Mouse (Mus musculus) embryo, embryonic 10 days (tissue): ENCODE measurements around the gene Fzd1.
A peak's percentile ranks its signal among the peaks of the same experiment; 100 is the strongest.

ENCODE experiments used
- DNase-seq: peaks from one replicate; pipeline ENCODE4 v3.0.0-alpha.2; 2015; ENCODE audit warnings: low spot score

Gene Fzd1

GRCm38 (mm10) chr5:4757902-4758301, at the start of gene Fzd1:
Fzd1 (minus strand) TSS chr5:4758035.
- peak; percentile 98 for DNase-seq

GRCm38 (mm10) chr5:4805228-4805627, 47.4 kb upstream of the Fzd1 start:
- DNase-seq: no peak

- no peak for DNase-seq
These were observed 45.9 kb upstream of the Fzd1 start for GRCm38 (mm10) chr5:4803708-4804107.

- no peak for DNase-seq
These were observed 44.1 kb upstream of the Fzd1 start for GRCm38 (mm10) chr5:4801971-4802370.

- DNase-seq: no peak
These were observed 43.4 kb upstream of the Fzd1 start for GRCm38 (mm10) chr5:4801096-4801850.

DNA sequence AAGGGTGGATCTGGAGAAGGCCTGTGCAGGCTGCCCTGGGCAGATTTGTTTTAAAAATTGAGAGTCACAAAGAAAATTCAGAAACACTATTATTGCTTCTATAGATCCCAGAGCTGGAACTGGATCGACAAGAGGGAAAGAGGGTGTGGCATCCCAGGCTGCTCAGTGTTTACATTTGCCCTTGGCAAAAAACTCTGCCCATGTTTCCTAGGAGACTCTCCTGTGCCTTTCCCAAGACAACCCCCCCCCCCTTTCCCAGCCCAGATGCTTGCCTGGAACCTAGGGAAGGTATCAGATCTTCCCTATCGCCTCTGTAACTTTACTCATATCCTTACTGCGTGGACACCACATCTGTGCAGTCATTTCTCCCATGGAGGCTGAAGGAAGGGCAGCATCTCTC, 33.4 kb upstream of the Fzd1 start:
- no peak for DNase-seq

- no peak for DNase-seq
These were observed 32.4 kb upstream of the Fzd1 start for GRCm38 (mm10) chr5:4790265-4790664.

DNA sequence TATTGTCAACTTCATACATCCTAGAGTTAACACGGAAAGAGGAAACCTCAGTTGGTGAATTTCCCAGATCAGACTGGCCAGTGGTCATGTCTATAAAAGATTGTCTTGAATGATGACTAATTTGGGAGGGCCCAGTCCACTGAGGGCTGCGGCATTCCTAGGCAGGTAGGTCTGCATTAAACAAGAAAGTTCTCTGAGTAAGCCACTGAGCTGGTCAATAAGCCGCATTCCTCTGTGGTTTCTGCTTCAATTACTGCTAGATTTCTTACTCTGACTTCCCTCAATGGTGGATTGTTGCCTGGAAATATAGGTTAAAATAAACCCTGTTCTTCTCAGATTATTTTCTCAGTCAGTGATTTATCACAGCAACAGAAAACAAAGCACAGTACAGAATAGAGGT, 30.6 kb upstream of the Fzd1 start:
- no peak for DNase-seq

- DNase-seq: no peak
These were observed 29.0 kb upstream of the Fzd1 start for GRCm38 (mm10) chr5:4786816-4787215.

- no peak for DNase-seq
These were observed 20.4 kb upstream of the Fzd1 start for GRCm38 (mm10) chr5:4778274-4778673.

- peak; percentile 53 for DNase-seq
These were observed 18.7 kb upstream of the Fzd1 start for GRCm38 (mm10) chr5:4776495-4776894.

GRCm38 (mm10) chr5:4773090-4773772, 15.4 kb upstream of the Fzd1 start:
- DNase-seq: peak; percentile 34

GRCm38 (mm10) chr5:4770609-4771008, 12.8 kb upstream of the Fzd1 start:
- DNase-seq: no peak

DNA sequence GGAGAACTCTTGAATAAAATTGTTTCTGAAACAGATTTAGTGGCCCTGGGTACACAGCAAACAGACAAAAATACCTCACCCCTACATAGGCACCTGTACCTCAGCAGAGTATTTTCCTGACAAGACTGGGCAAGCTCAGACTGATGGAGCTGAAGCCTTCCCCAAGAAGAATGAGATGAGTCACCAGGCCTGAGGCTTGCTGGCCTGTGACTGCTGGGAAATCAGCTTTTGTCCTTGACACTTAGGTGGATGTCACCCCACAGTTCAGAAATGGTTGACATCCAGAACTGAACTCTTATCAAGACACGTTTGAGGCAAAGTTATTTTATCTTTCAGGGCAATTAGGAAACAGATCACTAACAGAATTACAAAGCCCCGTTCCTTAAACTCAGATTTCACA, 10.1 kb upstream of the Fzd1 start:
- DNase-seq: no peak

DNA sequence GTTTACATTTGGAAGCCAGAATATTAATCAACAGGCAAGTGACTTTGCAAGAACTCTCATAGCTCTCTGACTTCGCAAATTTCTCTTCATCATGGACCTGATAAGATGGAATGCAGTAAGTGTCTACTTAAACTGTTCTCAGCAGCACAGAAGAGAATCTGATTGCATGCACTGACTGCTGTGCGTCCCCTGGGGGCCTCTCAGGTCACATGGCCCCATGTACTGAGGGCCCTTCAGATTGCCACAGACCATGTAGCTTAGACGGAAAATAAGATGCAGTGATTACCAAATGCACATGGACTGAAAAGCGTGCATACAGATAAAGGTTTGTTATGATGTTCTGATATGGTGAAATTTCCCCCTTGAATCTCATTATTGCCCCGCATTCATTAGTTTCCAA, 8.9 kb upstream of the Fzd1 start:
- DNase-seq: no peak

DNA sequence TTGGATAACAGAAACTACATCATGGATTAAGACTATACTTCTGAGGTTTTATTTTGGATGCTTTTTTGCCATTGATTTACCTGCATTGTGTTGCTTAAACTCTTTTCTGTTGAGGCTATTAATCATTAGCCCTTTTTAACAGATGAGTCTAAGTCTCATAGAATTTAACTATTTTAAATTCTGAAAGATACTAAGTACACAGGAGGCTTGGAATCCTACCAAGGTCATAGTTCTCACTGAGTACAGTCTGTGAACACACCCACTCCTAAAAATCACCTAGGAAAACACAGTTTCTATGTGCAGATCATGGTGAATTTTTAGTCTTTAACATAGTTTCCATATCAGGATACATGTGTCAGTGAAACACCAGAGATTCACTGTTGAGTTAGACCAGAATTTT, 4.1 kb upstream of the Fzd1 start:
- no peak for DNase-seq

GRCm38 (mm10) chr5:4758331-4759080, 671 bp upstream of the Fzd1 start:
- peak; percentile 39 for DNase-seq

- DNase-seq: peak; percentile 74
These were observed 744 bp downstream of the Fzd1 start for GRCm38 (mm10) chr5:4756871-4757711.

GRCm38 (mm10) chr5:4756001-4756681, 1.7 kb downstream of the Fzd1 start:
- DNase-seq: peak; percentile 62

- DNase-seq: no peak
These were observed 2.5 kb downstream of the Fzd1 start for GRCm38 (mm10) chr5:4755326-4755725.

DNA sequence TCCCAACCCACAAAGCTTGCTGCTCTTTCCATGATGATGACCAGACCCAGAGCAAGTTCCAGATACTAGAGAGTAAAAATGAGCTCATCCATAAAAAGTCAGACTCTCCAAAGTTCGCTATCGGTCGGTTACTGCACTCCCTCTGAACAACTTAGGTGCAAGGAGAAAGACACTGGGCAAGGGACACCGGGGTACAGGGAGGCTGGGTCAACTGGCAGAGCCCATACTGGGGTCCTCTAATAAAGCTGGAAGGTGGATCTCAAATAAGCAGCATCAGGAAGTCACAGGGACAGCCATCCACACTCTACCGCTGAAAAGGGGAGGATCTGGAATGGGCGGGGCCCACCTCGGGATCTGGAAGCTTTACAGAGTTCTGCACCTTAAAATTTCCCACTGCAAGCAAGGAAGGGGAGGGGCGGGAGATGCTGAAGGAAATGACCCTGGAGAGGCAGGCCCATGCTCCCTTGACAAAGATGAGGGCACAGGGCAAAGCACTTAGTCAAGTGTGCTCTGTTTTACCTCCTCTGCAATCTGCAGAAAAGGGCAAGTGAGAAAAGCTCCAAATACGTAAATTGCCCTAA, 3.0 kb downstream of the Fzd1 start:
- DNase-seq: peak; percentile 45
